20 mouse cellular contexts compared by ENCODE assay signal in the genomic region with DNA sequence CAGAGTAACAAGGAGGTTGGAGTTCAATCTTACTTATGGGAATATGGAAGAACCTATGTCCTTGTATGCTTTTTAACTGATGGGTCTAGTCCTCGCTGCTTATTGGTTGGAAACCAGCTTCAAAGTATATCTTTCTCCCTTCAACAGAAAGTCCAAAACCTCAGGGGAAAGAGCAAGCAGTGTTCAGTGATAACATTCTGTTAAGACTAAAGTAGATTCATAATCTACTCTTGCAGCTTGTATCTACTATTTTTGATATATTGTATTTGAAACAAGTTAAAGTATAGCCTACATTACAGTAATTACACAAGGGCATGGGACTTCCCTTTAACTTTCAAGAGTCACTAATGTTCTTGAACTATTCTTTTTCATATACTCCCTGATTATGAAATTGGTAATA.
"Had no signal": no experiment of that assay in that cellular context is flagged by ENCODE, and none has a peak within 500 bp of the region (broad histone marks: within the 10 kb centered on the region; RNA-seq: fewer than 3 reads in every experiment).

No protein-coding gene starts in this region.

- H3K36me3 ChIP-seq: embryonic facial prominence, embryonic 10.5 days; embryonic facial prominence, embryonic 12.5 days; embryonic facial prominence, embryonic 13.5 days; embryonic facial prominence, embryonic 15.5 days; forebrain, embryonic 10.5 days; forebrain, embryonic 12.5 days; forebrain, embryonic 15.5 days had no signal

- H3K4me1 ChIP-seq: embryonic facial prominence, embryonic 10.5 days; embryonic facial prominence, embryonic 12.5 days; embryonic facial prominence, embryonic 13.5 days; embryonic facial prominence, embryonic 15.5 days; forebrain, embryonic 10.5 days; forebrain, embryonic 12.5 days; forebrain, embryonic 13.5 days; forebrain, embryonic 15.5 days had no signal

- H3K9ac ChIP-seq: embryonic facial prominence, embryonic 12.5 days; embryonic facial prominence, embryonic 13.5 days; embryonic facial prominence, embryonic 15.5 days; forebrain, embryonic 12.5 days; forebrain, embryonic 13.5 days; forebrain, embryonic 15.5 days; forebrain, postnatal 0 days had no signal

- DNase-seq: cerebellum, adult 9-10 months; cerebellum, adult 9-11 months; embryo, embryonic 11 days; forebrain, postnatal 0 days; gastrocnemius, adult 2 months; gastrocnemius, postnatal 10 days; gastrocnemius, postnatal 14 days; gastrocnemius, postnatal 25 days; gastrocnemius, postnatal 36 days; heart, adult 18-20 months; heart, adult 2 months had no signal

- H3K27ac ChIP-seq: embryonic facial prominence, embryonic 10.5 days; embryonic facial prominence, embryonic 12.5 days; embryonic facial prominence, embryonic 13.5 days; embryonic facial prominence, embryonic 15.5 days; forebrain, embryonic 10.5 days; forebrain, embryonic 12.5 days; forebrain, embryonic 13.5 days; forebrain, embryonic 15.5 days; gastrocnemius, adult 2 months; heart, adult 2 months had no signal

- H3K4me3 ChIP-seq: embryonic facial prominence, embryonic 10.5 days; embryonic facial prominence, embryonic 12.5 days; embryonic facial prominence, embryonic 13.5 days; embryonic facial prominence, embryonic 15.5 days; erythroblast, embryonic 14.5 days; forebrain, embryonic 10.5 days; forebrain, embryonic 12.5 days; forebrain, embryonic 13.5 days; forebrain, embryonic 15.5 days; gastrocnemius, adult 2 months; heart, adult 2 months had no signal

- H3K27me3 ChIP-seq: embryonic facial prominence, embryonic 12.5 days; embryonic facial prominence, embryonic 13.5 days; embryonic facial prominence, embryonic 15.5 days; forebrain, embryonic 12.5 days; forebrain, embryonic 13.5 days; forebrain, embryonic 15.5 days had no signal

- H3K9me3 ChIP-seq: embryonic facial prominence, embryonic 10.5 days; embryonic facial prominence, embryonic 12.5 days; embryonic facial prominence, embryonic 13.5 days; embryonic facial prominence, embryonic 15.5 days; forebrain, embryonic 10.5 days; forebrain, embryonic 12.5 days; forebrain, embryonic 13.5 days; forebrain, embryonic 15.5 days had no signal
